Mouse (Mus musculus): ENCODE measurements around the gene Nup133. TPM values are rescaled to one million over a fixed set of nuclear protein-coding genes. Genes with fewer than 3 reads are reported as not detected.

The Nup133 gene
- polyA plus RNA-seq (2017; shearing (Covaris generic)) = 21.9 TPM

GRCm38 (mm10) chr8:123948942-123949685 is at the start of gene Nup133:
Gene Nup133 (minus strand): TSS chr8:123949265.

GRCm38 (mm10) chr8:123982826-123983400 is 33.8 kb upstream of the Nup133 start, which contains the start of gene Abcb10:
Gene Abcb10 (minus strand): TSS chr8:123983122.

GRCm38 (mm10) chr8:123894502-123895097 is 54.5 kb downstream of the Nup133 start, which contains the start of gene Acta1:
Gene Acta1 (minus strand): TSS chr8:123894751.

GRCm38 (mm10) chr8:123859648-123860259 is 89.3 kb downstream of the Nup133 start, which contains the start of gene Ccsap:
Gene Ccsap (minus strand): TSS chr8:123860209.

Other genes starting within 250 kb of the Nup133 start
- gene Rab4a, start 143.3 kb downstream of the Nup133 start, polyA plus RNA-seq (2017; shearing (Covaris generic)) = 13.3 TPM
- 34.0 TPM for gene Ccsap, start 89.1 kb downstream of the Nup133 start, polyA plus RNA-seq (2017; shearing (Covaris generic))
- gene Acta1, start 54.5 kb downstream of the Nup133 start, polyA plus RNA-seq (2017; shearing (Covaris generic)) = 0.45 TPM
- gene Abcb10, start 33.9 kb upstream of the Nup133 start, polyA plus RNA-seq (2017; shearing (Covaris generic)) = 1.2 TPM
- 111 TPM for gene Taf5l, start 72.1 kb upstream of the Nup133 start, polyA plus RNA-seq (2017; shearing (Covaris generic))
- 12.8 TPM for gene Urb2, start 72.2 kb upstream of the Nup133 start, polyA plus RNA-seq (2017; shearing (Covaris generic))